Mouse (Mus musculus): ENCODE measurements around the gene Bcl3. TPM values are rescaled to one million over a fixed set of nuclear protein-coding genes. Genes with fewer than 3 reads are reported as not detected.
A peak's percentile ranks its signal among the peaks of the same experiment; 100 is the strongest.
"Not testable (repeated sequence)": the region's sequence is repeated elsewhere in the genome, so short reads cannot be mapped to it uniquely, and the experiment has no call there.

Bcl3 gene
- total RNA-seq, 4 experiments from 2014 or later: 0.58 to 0.62 (median 0.61) TPM

- DNase-seq (ENCODE audit: low spot score in 2 of 2): no peak
These were observed 16.1 kb downstream of the Bcl3 start for GRCm38 (mm10) chr7:19806356-19806969.

- DNase-seq (ENCODE audit: low spot score in 2 of 2): no peak
These were observed 19.6 kb downstream of the Bcl3 start for GRCm38 (mm10) chr7:19802995-19803394.

- no peak for DNase-seq (ENCODE audit: low spot score in 2 of 2)
These were observed 21.8 kb downstream of the Bcl3 start for GRCm38 (mm10) chr7:19800764-19801163.

GRCm38 (mm10) chr7:19796697-19797588 is 25.6 kb downstream of the Bcl3 start, which contains the start of gene Cblc:
TSS of gene Cblc (minus strand) at chr7:19796809.
- DNase-seq (ENCODE audit: low spot score in 2 of 2): peak; percentile 43 to 54

GRCm38 (mm10) chr7:19796254-19796653 is 26.3 kb downstream of the Bcl3 start:
- no peak for DNase-seq (ENCODE audit: low spot score in 2 of 2)

- no peak for DNase-seq (ENCODE audit: low spot score in 2 of 2)
These were observed 27.3 kb downstream of the Bcl3 start for GRCm38 (mm10) chr7:19795236-19795635.

GRCm38 (mm10) chr7:19792701-19793630 is 29.6 kb downstream of the Bcl3 start:
- DNase-seq (ENCODE audit: low spot score in 2 of 2): no peak

- not testable (repeated sequence) for DNase-seq (ENCODE audit: low spot score in 2 of 2)
These were observed 31.1 kb downstream of the Bcl3 start for GRCm38 (mm10) chr7:19791504-19791903.

- DNase-seq (ENCODE audit: low spot score in 2 of 2): peak; percentile 78 to 80
These were observed 32.6 kb downstream of the Bcl3 start for GRCm38 (mm10) chr7:19789904-19790347.

GRCm38 (mm10) chr7:19785874-19786458 is 36.6 kb downstream of the Bcl3 start:
- DNase-seq (ENCODE audit: low spot score in 2 of 2): no peak

GRCm38 (mm10) chr7:19784764-19785535 is 37.6 kb downstream of the Bcl3 start:
- DNase-seq (ENCODE audit: low spot score in 2 of 2): no peak

- DNase-seq (ENCODE audit: low spot score in 2 of 2): peak; percentile 79 to 82
These were observed 38.9 kb downstream of the Bcl3 start for GRCm38 (mm10) chr7:19783630-19784029.

- DNase-seq (ENCODE audit: low spot score in 2 of 2): no peak
These were observed 39.9 kb downstream of the Bcl3 start for GRCm38 (mm10) chr7:19782645-19783044.

GRCm38 (mm10) chr7:19781741-19782140 is 40.8 kb downstream of the Bcl3 start:
- DNase-seq (ENCODE audit: low spot score in 2 of 2): no peak

- no peak for DNase-seq (ENCODE audit: low spot score in 2 of 2)
These were observed 42.7 kb downstream of the Bcl3 start for GRCm38 (mm10) chr7:19779903-19780302.

- DNase-seq (ENCODE audit: low spot score in 2 of 2): no peak
These were observed 43.9 kb downstream of the Bcl3 start for GRCm38 (mm10) chr7:19778645-19779044.

- DNase-seq (ENCODE audit: low spot score in 2 of 2): peak; percentile 70 to 85
These were observed 45.4 kb downstream of the Bcl3 start for GRCm38 (mm10) chr7:19777049-19777723.

- no peak for DNase-seq (ENCODE audit: low spot score in 2 of 2)
These were observed 50.9 kb downstream of the Bcl3 start for GRCm38 (mm10) chr7:19771682-19772081.

- no peak for DNase-seq (ENCODE audit: low spot score in 2 of 2)
These were observed 51.6 kb downstream of the Bcl3 start, which contains the start of gene Bcam for GRCm38 (mm10) chr7:19770984-19771391. TSS of gene Bcam (minus strand) at chr7:19771016.

GRCm38 (mm10) chr7:19770375-19770754 is 52.2 kb downstream of the Bcl3 start:
- DNase-seq (ENCODE audit: low spot score in 2 of 2): peak; percentile 33 to 58

All from gastrocnemius, adult 8-10 months (tissue).